Mouse (Mus musculus) limb, embryonic 15.5 days (tissue): Measurements from ENCODE around the gene Ahcyl2. TPM values are rescaled to one million over a fixed set of nuclear protein-coding genes. Genes with fewer than 3 reads are reported as not detected.

Experiments used
- ATAC-seq: fragments of 200-750 bp; cut with Nextera tagmentation; 2 replicates; pipeline ENCODE4 v1.8.0; 2017; ENCODE audit warnings: low read depth, moderate TSS enrichment; ENCODE audit not compliant: insufficient number of reproducible peaks, low FRiP score, low TSS enrichment
- H3K27ac ChIP-seq: fragments of 300-500 bp; sonication (generic); 2 replicates; pipeline ENCODE4 v1.5.1; 2015; ENCODE audit warnings: moderate library complexity, mild to moderate bottlenecking, inconsistent platforms
- H3K27me3 ChIP-seq: fragments of 300-500 bp; sonication (generic); 2 replicates; pipeline ENCODE4 v1.6.1; 2015; ENCODE audit warnings: inconsistent platforms
- H3K36me3 ChIP-seq: fragments of 300-500 bp; sonication (generic); 2 replicates; pipeline ENCODE4 v1.6.1; 2015; ENCODE audit warnings: inconsistent platforms
- H3K4me1 ChIP-seq: fragments of 300-500 bp; sonication (generic); 2 replicates; pipeline ENCODE4 v1.6.1; 2015; ENCODE audit warnings: inconsistent platforms
- H3K4me2 ChIP-seq: fragments of 300-500 bp; sonication (generic); 2 replicates; pipeline ENCODE4 v1.6.1; 2015; ENCODE audit warnings: mild to moderate bottlenecking, inconsistent platforms
- H3K4me3 ChIP-seq: fragments of 300-500 bp; sonication (generic); 2 replicates; pipeline ENCODE4 v1.5.1; 2015; ENCODE audit warnings: mild to moderate bottlenecking, inconsistent platforms
- H3K9ac ChIP-seq: fragments of 300-500 bp; sonication (generic); 2 replicates; pipeline ENCODE4 v1.6.1; 2015; ENCODE audit warnings: inconsistent platforms
- H3K9me3 ChIP-seq: fragments of 300-500 bp; sonication (generic); 2 replicates; pipeline ENCODE4 v1.6.1; 2016; ENCODE audit warnings: inconsistent platforms
- WGBS: fragments of 180-500 bp; shearing (Covaris S2); methylation state at CpG from one replicate; pipeline ENCODE4 v1.1.7; 2015; 5-methylcytosine and 5-hydroxymethylcytosine counted together
- polyA plus RNA-seq: library from polyadenylated mRNA; unstranded; fragments of >200 nt; fragmentation: Nextera tagmentation; extraction: Ambion mirVana; gene quantifications from 2 replicates; pipeline ENCODE4 v1.2.1, GENCODE M21; 2015

Ahcyl2 gene
- 11.4 and 13.4 TPM in 2 replicates for polyA plus RNA-seq

DNA sequence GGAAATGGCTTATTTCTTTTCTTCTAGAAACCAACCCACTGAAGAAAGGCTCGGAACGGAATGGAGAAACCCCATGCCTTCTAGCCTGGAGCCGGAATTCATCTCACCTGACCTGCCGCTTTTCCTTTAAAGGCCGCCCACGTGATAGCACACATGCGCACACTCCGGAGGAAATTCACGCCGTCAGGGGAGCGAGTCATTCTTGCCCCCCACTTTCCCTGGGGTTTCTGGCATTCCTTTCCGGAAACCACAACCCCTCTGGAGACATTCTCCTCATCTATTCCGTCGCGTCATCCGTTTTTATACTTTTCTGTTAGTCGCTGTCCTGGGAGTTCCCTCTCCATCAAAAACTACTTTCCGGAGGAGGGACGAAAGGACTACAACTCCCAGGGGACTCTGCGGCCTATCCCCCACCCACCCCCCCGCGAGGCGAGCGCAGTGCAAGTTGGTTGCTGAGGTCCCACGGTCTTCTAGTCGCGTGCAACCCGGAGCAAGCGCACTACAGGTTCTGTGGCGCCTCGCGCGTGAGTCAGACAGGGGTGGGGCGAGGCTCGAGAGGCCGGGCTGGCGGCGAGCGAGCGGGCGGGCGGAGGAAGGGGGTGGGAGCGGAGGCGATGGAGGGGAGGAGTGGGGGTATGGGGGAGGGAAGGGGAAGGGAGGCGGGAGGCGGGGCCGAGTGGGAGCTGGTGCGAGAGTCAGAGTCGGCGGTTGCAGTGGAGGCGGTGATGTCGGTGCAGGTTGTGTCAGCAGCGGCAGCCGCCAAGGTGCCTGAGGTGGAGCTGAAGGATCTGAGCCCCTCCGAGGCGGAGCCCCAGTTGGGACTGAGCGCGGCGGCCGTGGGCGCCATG, at the start of gene Ahcyl2:
Gene Ahcyl2, plus strand, starts transcription at position 199 of the 848 bp plus-strand sequence.
- Histone ChIP-seq H3K9ac (peak within 1 kb of the TSS; percentile 82), H3K27ac (peak within 1 kb of the TSS; percentile 93), H3K4me1 (peaks cover 14% of the 10 kb centered on the region), H3K4me3 (peak within 1 kb of the TSS; percentile 87), H3K9me3 (no peaks in the 10 kb centered on the region), H3K27me3 (no peaks in the 10 kb centered on the region), H3K4me2 (peak within 1 kb of the TSS; percentile 69), H3K36me3 (no peaks in the 10 kb centered on the region)
- under 1% methylated on average over 56 of the region's 61 CpGs for WGBS
- ATAC-seq, result peak; percentile 98

DNA sequence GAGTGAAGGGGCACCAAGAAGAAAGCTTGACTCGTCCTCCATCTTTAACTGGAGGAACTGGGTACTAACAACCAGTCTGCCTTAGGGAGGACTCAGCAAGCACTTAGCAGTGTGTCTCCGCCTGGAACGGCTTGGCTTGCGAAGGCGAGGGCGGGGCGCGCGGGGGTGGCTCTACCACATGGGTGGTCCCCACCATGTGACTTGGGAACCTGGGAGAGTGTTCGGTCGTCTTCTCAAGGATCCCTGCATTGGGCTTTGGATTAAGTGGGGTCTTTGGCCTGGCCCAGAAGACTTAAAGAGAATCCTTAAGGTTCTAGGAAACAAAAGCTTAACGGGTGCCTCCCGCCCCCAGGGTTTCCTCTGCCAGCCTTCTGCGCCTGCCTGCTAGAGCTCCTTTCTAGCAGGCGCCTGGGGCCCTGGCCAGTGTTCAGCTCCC, 48.9 kb upstream of the Ahcyl2 start:
- Histone ChIP-seq H3K4me1 (peaks cover 28% of the 10 kb centered on the region), H3K9ac (peak overlapping the region; percentile 26; the same call in 1 of the 2 replicates), H3K36me3 (no peaks in the 10 kb centered on the region), H3K9me3 (no peaks in the 10 kb centered on the region), H3K4me3 (peak overlapping the region; percentile 41), H3K27me3 (no peaks in the 10 kb centered on the region), H3K27ac (peak overlapping the region; percentile 88), H3K4me2 (peak overlapping the region; percentile 55)
- ATAC-seq, result peak; percentile 78; the same call in 1 of the 2 replicates
- WGBS, result 2% methylated on average over 15 of the region's 15 CpGs

DNA sequence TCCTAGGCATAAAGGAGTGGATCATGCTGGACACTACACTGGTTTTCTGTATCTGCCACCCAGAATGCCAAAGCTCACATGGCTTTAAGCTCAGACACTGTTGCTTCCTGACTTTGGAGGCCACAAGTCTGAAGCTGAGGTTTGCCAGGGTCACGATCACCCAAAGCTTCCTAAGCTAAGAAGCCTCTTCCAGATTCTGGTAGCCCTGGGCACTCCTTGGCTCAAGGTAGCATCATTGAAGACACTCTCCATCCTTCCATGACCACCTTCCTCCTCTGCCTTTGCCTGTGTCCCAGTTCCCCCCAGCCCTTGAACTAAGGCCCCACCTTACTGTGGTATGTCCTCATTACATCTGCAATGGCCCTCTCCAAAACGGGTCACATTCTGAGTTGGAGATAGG, 45.9 kb upstream of the Ahcyl2 start:
- no peak for ATAC-seq
- Histone ChIP-seq H3K27ac (no peak overlapping the region), H3K9me3 (no peaks in the 10 kb centered on the region), H3K4me2 (no peak overlapping the region), H3K4me3 (no peak overlapping the region), H3K4me1 (peaks cover 23% of the 10 kb centered on the region), H3K9ac (no peak overlapping the region), H3K36me3 (no peaks in the 10 kb centered on the region), H3K27me3 (no peaks in the 10 kb centered on the region)
- 71% methylated on average over 2 of the region's 2 CpGs for WGBS

DNA sequence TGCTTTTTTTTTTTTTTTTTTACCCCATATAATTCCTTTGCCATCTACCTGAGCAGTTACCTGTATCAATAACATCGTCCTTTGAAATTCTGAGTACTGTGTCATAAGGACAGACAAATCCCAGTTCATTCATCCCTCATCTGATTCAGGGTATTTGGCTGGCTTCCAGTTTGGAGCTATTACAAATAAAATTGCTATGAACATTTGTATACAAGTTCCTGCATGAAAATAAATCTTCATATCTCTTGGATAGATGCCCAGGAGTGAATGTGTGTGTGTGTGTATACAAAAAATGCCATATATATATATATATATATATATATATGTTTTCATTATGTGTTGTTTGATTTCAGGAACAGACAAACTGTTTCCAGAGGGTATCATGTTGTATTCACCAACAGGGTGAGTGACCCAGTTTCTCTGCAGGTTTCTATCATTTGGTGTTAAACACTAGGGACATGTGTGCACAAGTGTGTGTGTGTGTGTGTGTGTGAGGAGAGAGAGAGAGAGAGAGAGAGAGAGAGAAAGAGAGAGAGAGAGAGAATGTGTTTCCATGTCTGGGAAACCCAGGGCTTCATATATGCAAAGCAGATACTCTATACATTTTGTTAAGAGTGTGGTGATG, 41.1 kb upstream of the Ahcyl2 start:
- no peak for ATAC-seq
- H3K9me3 ChIP-seq, result no peaks in the 10 kb centered on the region
- H3K4me1 ChIP-seq, result no peaks in the 10 kb centered on the region
- H3K4me2 ChIP-seq, result no peak overlapping the region
- H3K4me3 ChIP-seq, result no peak overlapping the region
- 60% methylated on average over 1 of the region's 1 CpGs for WGBS
- H3K27ac ChIP-seq, result no peak overlapping the region
- H3K9ac ChIP-seq, result no peak overlapping the region
- no peaks in the 10 kb centered on the region for H3K27me3 ChIP-seq
- no peaks in the 10 kb centered on the region for H3K36me3 ChIP-seq

DNA sequence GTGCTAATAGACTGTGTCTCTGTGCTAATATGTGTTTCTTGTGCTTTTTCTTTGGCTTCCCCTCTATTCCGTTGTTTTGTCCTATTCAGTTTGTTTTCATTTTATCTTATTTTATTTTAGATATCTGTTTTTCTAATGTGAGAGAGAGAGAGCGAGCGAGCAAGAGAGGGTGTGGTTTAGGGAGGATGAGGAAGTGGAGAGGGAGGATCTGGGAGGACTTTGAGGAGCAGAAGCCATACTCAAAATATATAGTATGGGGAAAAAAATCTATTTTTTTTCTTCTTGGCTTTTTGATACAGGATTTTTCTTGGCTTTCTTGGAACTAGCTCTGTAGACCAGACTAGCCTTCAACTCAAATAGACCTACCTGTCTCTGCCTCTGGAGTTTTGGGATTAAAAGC, 39.8 kb upstream of the Ahcyl2 start:
- no peaks in the 10 kb centered on the region for H3K36me3 ChIP-seq
- no peaks in the 10 kb centered on the region for H3K4me1 ChIP-seq
- H3K27ac ChIP-seq, result no peak overlapping the region
- H3K9me3 ChIP-seq, result no peaks in the 10 kb centered on the region
- no peaks in the 10 kb centered on the region for H3K27me3 ChIP-seq
- no peak for ATAC-seq
- no peak overlapping the region for H3K4me2 ChIP-seq
- no peak overlapping the region for H3K9ac ChIP-seq
- WGBS, result 79% methylated on average over 3 of the region's 3 CpGs
- H3K4me3 ChIP-seq, result no peak overlapping the region

DNA sequence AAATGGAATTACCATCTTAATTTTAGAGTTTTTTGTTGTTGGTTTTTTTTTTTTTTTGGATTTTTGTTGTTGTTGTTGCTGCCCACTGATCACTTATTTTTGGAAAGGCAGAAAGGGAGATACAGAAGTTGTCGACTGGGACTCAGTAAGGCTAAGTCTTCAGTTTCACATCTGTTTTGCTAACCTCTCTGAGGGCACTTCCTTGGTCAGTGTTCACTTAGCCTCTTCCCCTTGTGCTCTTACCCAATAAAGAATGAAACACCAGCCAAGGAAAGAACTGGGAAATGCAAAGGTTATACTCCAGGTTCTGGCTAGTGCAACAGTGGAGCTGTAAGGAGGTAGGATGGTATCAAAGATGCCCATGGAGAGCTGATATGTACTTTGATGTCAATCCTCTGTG, 38.3 kb upstream of the Ahcyl2 start:
- no peak for ATAC-seq
- Histone ChIP-seq H3K4me2 (no peak overlapping the region), H3K4me1 (no peaks in the 10 kb centered on the region; the same call in 1 of the 2 replicates), H3K9me3 (no peaks in the 10 kb centered on the region), H3K36me3 (no peaks in the 10 kb centered on the region), H3K27me3 (no peaks in the 10 kb centered on the region), H3K27ac (no peak overlapping the region), H3K9ac (no peak overlapping the region), H3K4me3 (no peak overlapping the region)
- WGBS, result 75% methylated on average over 1 of the region's 1 CpGs

DNA sequence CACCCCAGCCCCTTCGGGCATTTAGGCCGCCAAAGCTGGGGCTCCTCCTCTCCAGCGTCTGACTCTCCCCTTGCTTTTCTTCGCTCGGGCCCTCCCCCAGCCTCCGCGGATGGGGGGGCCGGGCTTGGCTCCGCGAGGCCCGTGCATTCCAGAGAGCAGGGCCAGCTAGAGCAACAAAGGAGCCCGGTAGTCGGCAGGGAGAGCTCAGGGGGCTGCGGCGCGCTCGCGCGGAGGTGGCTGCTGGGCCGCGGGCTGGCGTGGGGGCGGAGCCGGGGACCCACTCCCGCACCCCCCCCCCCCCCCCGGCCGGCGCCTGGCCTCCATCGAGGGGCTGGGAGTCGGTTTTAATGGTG, 32.5 kb upstream of the Ahcyl2 start, which contains the start of gene Smo:
Gene Smo, plus strand, starts transcription at position 168 of the 353 bp plus-strand sequence.
- peak; percentile 96 for ATAC-seq
- WGBS, result 0% methylated on average over 15 of the region's 30 CpGs

DNA sequence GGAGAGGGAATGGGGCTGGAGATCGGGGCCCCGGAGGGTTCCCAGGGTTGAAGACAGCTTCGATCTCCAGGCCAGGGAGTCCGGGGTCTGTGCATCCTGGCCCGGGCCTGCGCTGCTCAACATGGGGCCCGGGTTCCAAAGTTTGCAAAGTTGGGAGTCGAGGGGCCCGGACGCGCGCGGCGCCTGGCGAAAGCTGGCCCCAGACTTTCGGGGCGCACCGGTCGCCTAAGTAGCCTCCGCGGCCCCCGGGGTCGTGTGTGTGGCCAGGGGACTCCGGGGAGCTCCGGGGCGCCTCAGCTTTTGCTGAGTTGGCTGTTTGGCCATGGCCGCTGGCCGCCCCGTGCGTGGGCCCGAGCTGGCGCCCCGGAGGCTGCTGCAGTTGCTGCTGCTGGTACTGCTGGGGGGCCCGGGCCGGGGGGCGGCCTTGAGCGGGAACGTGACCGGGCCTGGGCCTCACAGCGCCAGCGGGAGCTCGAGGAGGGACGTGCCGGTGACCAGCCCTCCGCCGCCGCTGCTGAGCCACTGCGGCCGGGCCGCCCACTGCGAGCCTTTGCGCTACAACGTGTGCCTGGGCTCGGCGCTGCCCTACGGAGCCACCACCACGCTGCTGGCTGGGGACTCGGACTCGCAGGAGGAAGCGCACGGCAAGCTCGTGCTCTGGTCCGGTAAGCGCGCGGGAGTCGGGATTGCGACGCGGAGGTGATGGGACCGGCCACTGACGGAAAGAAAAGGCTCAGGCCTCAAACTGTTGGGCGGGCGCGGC, 31.9 kb upstream of the Ahcyl2 start:
- Histone ChIP-seq H3K27ac (peak overlapping the region; percentile 98), H3K9ac (peak overlapping the region; percentile 99), H3K36me3 (peaks cover 9% of the 10 kb centered on the region; the same call in 1 of the 2 replicates), H3K4me1 (peaks cover 26% of the 10 kb centered on the region), H3K4me2 (peak overlapping the region; percentile 76), H3K4me3 (peak overlapping the region; percentile 88), H3K27me3 (no peaks in the 10 kb centered on the region), H3K9me3 (no peaks in the 10 kb centered on the region)
- peak; percentile 62 for ATAC-seq
- WGBS, result under 1% methylated on average over 75 of the region's 75 CpGs

More for the DNA sequence above, 32.5 kb upstream of the Ahcyl2 start, which contains the start of gene Smo:
- Histone ChIP-seq H3K9me3 (no peaks in the 10 kb centered on the region), H3K4me3 (peak within 1 kb of the TSS; percentile 88), H3K36me3 (peaks cover 9% of the 10 kb centered on the region; the same call in 1 of the 2 replicates), H3K9ac (peak within 1 kb of the TSS; percentile 99), H3K27ac (peak within 1 kb of the TSS; percentile 98), H3K27me3 (no peaks in the 10 kb centered on the region), H3K4me2 (peak within 1 kb of the TSS; percentile 76), H3K4me1 (peaks cover 22% of the 10 kb centered on the region)

DNA sequence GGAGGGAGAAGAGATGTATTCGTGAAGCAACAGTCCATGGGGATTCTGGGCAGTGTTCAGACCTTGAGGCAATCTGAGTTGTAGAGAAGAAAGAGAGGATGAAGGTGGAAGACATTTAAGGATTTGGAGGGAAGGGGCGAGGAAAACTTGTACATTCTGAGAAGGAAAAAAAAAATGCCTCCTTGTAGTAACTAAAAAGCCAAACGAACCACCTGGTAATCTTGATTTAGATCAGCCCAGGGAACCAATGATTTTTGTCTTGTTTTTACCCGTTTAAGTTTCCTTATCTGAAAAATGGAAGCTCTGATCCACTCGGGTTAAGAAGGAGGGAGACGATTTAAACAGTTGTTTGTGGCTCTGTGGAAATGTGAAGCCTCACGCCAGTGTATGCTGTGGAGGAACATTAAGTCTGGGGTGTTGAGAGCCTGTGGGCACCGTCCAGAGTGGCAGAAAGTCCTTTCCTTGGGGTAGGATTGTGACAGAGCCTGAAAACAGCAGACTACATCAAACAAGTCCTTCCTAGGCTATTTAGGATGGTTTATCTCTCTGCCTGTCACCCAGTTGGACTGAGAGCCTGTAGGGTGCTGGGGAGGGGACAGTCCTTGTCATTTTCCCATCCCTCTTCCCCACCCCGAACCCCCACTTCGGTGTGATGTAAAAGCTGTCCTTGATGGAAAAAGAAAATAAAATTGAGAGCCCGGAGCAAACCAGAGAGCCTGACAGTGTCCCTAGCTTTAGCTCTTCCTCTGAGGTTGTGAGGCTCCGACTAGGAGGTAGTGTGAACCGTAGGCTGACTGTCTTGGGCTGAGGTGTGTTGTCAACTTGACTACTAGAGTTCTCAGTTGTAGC, 31.0 kb upstream of the Ahcyl2 start:
- peaks cover 9% of the 10 kb centered on the region; the same call in 1 of the 2 replicates for H3K36me3 ChIP-seq
- no peaks in the 10 kb centered on the region for H3K9me3 ChIP-seq
- peak overlapping the region; percentile 99 for H3K9ac ChIP-seq
- peak overlapping the region; percentile 98 for H3K27ac ChIP-seq
- H3K27me3 ChIP-seq, result no peaks in the 10 kb centered on the region
- peaks cover 26% of the 10 kb centered on the region for H3K4me1 ChIP-seq
- H3K4me2 ChIP-seq, result peak overlapping the region; percentile 76
- WGBS, result 9% methylated on average over 13 of the region's 13 CpGs
- H3K4me3 ChIP-seq, result peak overlapping the region; percentile 88
- ATAC-seq, result no peak

DNA sequence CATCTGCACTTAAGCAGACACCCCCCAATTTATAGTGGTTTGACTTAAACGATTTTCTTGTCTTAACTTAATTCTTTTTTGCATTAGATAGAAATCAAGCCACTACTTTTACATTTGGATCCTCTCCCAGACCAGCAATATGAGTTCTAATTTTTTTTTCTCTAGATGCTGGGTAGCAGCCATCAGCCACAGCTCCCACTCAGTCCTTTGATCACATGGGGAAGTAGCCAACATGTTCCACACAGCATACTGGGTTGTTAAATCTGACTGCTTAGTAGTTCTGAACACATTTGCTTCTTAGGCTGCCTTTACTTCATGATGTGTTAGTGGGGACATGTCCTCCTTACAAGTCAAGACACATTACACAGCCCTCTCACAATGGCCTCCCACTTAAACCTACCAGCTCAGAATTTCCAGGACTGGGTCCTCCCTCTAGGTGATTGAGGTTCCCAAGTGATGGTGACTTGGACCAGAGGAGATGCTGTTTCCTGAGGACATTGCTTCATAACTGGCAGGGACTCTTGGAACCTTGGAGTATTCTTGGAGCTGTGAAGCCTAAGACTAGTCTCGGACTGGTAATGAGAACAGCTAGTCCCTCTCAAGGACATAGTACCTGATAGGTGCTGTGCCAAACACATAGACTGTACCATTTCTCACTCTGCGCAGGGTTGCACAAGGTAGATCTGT, 16.2 kb upstream of the Ahcyl2 start:
- Histone ChIP-seq H3K27me3 (no peaks in the 10 kb centered on the region), H3K4me2 (no peak overlapping the region), H3K9ac (no peak overlapping the region), H3K36me3 (peaks cover 29% of the 10 kb centered on the region), H3K4me3 (no peak overlapping the region), H3K27ac (peak overlapping the region; percentile 63; the same call in 1 of the 2 replicates), H3K4me1 (peaks cover 11% of the 10 kb centered on the region; the same call in 1 of the 2 replicates), H3K9me3 (0 out of 2 replicates have a peak, but pooled peaks cover 4% of the 10 kb centered on the region)
- WGBS, result 74% methylated on average over 3 of the region's 3 CpGs
- ATAC-seq, result no peak
